Mouse (Mus musculus): Measurements from ENCODE around the gene Lamtor5. TPM values are rescaled to one million over a fixed set of nuclear protein-coding genes. Genes with fewer than 3 reads are reported as not detected.

Gene Lamtor5
- polyA plus RNA-seq, 1 experiment, result 162 TPM

DNA sequence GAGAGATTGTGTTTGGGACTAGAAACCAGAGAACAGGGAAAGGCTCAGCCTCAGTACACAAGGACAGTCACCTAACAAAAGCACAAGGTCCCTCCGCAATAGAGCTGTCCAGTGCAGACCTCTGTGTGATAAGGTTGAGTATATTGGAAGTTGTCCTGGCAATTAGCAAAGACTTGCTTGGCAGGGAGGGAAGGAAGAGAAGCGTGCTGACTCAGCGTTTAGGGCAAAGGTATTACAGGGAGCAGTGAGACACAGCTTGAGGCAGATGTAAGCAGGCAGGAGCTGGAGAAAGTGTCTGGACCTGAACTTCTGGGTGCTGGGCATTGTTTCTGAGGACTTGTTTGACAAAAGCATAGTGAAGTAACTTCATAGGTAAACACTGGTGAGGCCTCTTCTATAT lies 22.7 kb upstream of the Lamtor5 start:
- H3K4me3 ChIP-seq (replicated peaks; ENCODE audit: insufficient read depth, low read depth, low read length), result no peak overlapping the region
- no peak for TF ChIP-seq CTCF (IDR thresholded peaks at IDR 0.05; ENCODE audit: borderline replicate concordance, insufficient read depth, low read depth, low read length)
- TF ChIP-seq POLR2A (IDR thresholded peaks at IDR 0.05; ENCODE audit: borderline replicate concordance, insufficient read depth, low read length), result no peak
- H3K27ac ChIP-seq (ENCODE audit: insufficient read depth, low read length), result no peak overlapping the region
- WGBS, result 88% methylated on average over 3 of the region's 3 CpGs
- no peaks in the 10 kb centered on the region; the same call in 1 of the 2 replicates for H3K27me3 ChIP-seq (ENCODE audit: control insufficient read depth, insufficient read depth, low read length)
- H3K4me1 ChIP-seq (ENCODE audit: control insufficient read depth, insufficient read depth, low read length), result no peaks in the 10 kb centered on the region
- DNase-seq, result no peak

DNA sequence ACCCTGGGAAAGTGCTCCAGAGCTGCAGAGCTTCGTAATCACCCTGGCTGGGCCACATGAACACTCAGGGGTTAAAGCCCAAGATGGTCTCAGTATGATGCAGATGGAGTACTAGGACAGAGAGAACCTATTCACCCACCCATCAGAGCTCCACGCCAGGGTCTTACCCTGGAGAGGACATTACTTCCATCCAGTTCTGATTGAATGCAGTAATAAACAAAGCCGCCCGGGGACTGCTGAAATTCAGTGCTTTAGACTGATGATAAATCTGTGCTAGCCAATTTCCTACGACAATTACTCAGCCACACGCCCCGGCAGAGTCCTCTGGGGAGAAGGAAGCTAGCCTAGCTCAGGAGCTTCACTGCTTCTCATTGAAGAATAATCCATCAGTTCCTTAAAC lies 21.9 kb upstream of the Lamtor5 start:
- TF ChIP-seq CTCF (IDR thresholded peaks at IDR 0.05; ENCODE audit: borderline replicate concordance, insufficient read depth, low read depth, low read length), result no peak
- no peak for TF ChIP-seq POLR2A (IDR thresholded peaks at IDR 0.05; ENCODE audit: borderline replicate concordance, insufficient read depth, low read length)
- Histone ChIP-seq H3K27me3 (ENCODE audit: control insufficient read depth, insufficient read depth, low read length) (no peaks in the 10 kb centered on the region; the same call in 1 of the 2 replicates), H3K27ac (ENCODE audit: insufficient read depth, low read length) (no peak overlapping the region), H3K4me3 (replicated peaks; ENCODE audit: insufficient read depth, low read depth, low read length) (no peak overlapping the region), H3K4me1 (ENCODE audit: control insufficient read depth, insufficient read depth, low read length) (no peaks in the 10 kb centered on the region)
- DNase-seq, result no peak
- WGBS, result 80% methylated on average over 7 of the region's 7 CpGs

DNA sequence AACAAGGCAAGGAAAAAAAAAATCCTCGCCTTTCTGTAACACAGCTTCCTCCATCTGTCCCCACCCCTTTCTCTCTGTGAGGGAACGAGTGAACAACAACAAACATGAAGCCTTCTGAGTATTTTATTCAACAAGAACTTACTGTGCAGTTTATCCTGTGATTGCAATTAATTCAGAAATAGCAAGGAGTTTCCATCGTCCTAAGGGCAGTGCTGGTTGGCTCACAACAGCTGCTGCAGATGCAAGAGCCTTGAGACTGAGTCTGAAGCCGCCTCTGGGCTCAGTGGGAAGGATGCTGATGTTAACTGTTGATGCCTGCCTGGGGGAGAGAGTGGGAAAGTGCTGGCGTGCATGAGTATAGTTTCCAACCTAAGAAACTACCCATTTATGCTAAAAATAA lies 20.7 kb upstream of the Lamtor5 start:
- Histone ChIP-seq H3K4me3 (replicated peaks; ENCODE audit: insufficient read depth, low read depth, low read length) (no peak overlapping the region), H3K27ac (ENCODE audit: insufficient read depth, low read length) (no peak overlapping the region), H3K4me1 (ENCODE audit: control insufficient read depth, insufficient read depth, low read length) (no peaks in the 10 kb centered on the region), H3K27me3 (ENCODE audit: control insufficient read depth, insufficient read depth, low read length) (no peaks in the 10 kb centered on the region; the same call in 1 of the 2 replicates)
- no peak for TF ChIP-seq POLR2A (IDR thresholded peaks at IDR 0.05; ENCODE audit: borderline replicate concordance, insufficient read depth, low read length)
- TF ChIP-seq CTCF (IDR thresholded peaks at IDR 0.05; ENCODE audit: borderline replicate concordance, insufficient read depth, low read depth, low read length), result no peak
- 77% methylated on average over 5 of the region's 5 CpGs for WGBS
- DNase-seq, result no peak

DNA sequence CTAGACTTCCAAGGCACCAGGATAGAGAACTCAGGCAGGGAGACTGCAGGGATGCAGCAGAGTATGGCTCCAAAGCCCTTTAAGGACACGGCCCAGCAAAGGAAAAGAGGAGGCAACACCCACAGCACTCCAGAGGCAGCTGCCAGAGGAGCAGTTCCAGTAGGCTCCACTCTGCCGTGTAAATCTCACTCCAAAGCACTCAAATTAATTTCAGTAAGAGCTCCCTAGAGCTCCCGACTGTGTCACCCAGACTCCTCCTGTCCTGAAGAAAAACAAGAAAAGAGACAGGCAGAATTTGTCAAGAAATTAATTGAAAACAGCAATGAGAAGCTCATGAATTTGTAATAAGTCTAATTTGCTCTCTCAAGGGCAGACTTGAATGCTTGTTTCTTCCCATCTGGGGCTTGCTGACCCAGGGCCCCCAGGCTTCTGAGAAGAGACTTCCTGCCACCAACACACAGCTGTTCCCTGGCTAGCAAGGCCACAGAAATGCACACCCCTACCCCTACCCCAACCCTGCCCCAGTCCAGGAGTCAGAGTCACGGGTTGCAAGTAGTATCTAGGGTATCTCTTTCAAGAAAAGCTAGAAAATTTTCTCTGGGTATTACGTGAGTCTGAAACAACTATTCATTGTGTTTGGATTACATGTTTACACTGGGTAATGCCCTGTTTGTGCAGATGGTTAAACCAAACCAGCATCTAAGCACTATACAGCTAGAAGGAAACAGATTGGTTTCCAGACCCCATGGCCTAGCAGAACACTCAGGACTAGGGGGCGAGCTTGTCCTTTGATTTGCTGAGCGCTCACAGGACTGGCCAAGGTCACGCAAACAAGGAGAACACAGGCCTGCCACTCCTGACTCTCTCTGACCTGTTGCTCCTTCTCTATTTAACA lies 17.5 kb upstream of the Lamtor5 start:
- H3K4me1 ChIP-seq (ENCODE audit: control insufficient read depth, insufficient read depth, low read length), result no peaks in the 10 kb centered on the region
- 49% methylated on average over 8 of the region's 8 CpGs for WGBS
- peak in 1 of 2 experiments; percentile 21 for DNase-seq
- no peak overlapping the region for H3K4me3 ChIP-seq (replicated peaks; ENCODE audit: insufficient read depth, low read depth, low read length)
- TF ChIP-seq CTCF (IDR thresholded peaks at IDR 0.05; ENCODE audit: borderline replicate concordance, insufficient read depth, low read depth, low read length) (no peak), POLR2A (IDR thresholded peaks at IDR 0.05; ENCODE audit: borderline replicate concordance, insufficient read depth, low read length) (no peak)
- no peaks in the 10 kb centered on the region for H3K27me3 ChIP-seq (ENCODE audit: control insufficient read depth, insufficient read depth, low read length)
- no peak overlapping the region for H3K27ac ChIP-seq (ENCODE audit: insufficient read depth, low read length)

DNA sequence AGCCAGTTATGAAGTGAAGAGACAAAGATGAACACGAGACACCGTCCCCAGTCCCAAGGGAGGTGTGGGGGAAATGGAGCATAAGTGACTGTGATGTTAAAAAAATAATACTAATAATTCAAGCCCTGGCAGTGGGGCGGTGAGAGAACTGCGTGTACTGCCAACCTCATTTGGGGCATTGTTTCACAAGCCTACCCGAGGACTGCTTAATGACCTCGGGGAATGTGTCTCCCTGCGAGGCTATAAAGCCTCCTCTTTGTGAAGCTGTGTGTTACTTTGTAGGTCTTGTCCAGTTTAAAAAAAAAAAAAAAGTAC lies 16.9 kb upstream of the Lamtor5 start:
- Histone ChIP-seq H3K4me3 (replicated peaks; ENCODE audit: insufficient read depth, low read depth, low read length) (no peak overlapping the region), H3K4me1 (ENCODE audit: control insufficient read depth, insufficient read depth, low read length) (no peaks in the 10 kb centered on the region), H3K27me3 (ENCODE audit: control insufficient read depth, insufficient read depth, low read length) (no peaks in the 10 kb centered on the region), H3K27ac (ENCODE audit: insufficient read depth, low read length) (no peak overlapping the region)
- 26% methylated on average over 7 of the region's 7 CpGs for WGBS
- TF ChIP-seq CTCF (IDR thresholded peaks at IDR 0.05; ENCODE audit: borderline replicate concordance, insufficient read depth, low read depth, low read length) (no peak), POLR2A (IDR thresholded peaks at IDR 0.05; ENCODE audit: borderline replicate concordance, insufficient read depth, low read length) (no peak)
- peak in 1 of 2 experiments; percentile 23 for DNase-seq

DNA sequence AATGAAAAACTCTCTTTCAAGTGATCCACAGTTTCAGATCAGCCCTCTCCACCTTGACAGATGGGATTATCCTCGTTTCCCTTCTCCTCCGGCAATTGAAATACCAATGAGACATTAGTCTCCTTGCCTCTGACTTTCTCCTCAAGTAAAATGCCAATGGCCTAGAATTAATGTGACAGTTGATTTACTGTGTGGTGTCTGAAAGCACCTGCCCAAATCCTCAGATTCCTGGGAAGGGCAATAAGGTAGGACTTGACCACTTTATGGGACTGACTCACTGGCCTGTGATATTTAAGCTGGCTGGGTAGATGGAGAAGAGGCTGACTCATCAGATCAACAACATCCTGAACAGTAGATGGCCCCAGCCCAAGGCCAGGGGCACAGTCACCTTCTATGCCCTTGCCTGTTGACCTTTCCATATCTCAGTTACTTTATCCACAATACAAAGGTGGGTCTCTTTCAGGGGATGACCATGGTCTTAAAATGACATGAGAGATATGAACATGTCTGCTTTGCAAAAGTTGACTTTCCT lies 11.8 kb upstream of the Lamtor5 start:
- Histone ChIP-seq H3K4me1 (ENCODE audit: control insufficient read depth, insufficient read depth, low read length) (no peaks in the 10 kb centered on the region), H3K27ac (ENCODE audit: insufficient read depth, low read length) (no peak overlapping the region), H3K4me3 (replicated peaks; ENCODE audit: insufficient read depth, low read depth, low read length) (no peak overlapping the region), H3K27me3 (ENCODE audit: control insufficient read depth, insufficient read depth, low read length) (no peaks in the 10 kb centered on the region)
- TF ChIP-seq POLR2A (IDR thresholded peaks at IDR 0.05; ENCODE audit: borderline replicate concordance, insufficient read depth, low read length), result no peak
- no peak for TF ChIP-seq CTCF (IDR thresholded peaks at IDR 0.05; ENCODE audit: borderline replicate concordance, insufficient read depth, low read depth, low read length)
- no peak for DNase-seq
- 78% methylated on average over 2 of the region's 2 CpGs for WGBS

DNA sequence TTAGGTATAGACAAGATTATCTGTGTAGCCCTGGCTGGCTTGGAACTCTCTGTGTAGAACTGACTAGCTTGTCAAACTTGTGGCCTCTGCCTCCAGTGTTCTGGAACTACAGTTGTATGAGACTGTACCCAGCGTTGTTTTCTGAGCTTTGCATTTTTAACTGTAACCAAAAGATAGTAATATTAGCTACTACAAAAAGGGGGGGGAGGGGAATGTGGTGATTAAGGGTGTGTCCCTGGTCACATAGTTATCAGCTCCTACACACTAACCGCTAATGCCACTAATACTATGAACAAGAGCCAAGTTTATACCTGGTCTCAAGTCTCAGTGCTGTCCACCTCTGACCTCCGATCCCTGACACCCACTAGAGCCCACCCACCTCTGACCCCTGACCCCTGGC lies 6.2 kb upstream of the Lamtor5 start:
- WGBS, result 85% methylated on average over 3 of the region's 3 CpGs
- Histone ChIP-seq H3K4me3 (replicated peaks; ENCODE audit: insufficient read depth, low read depth, low read length) (no peak overlapping the region), H3K27ac (ENCODE audit: insufficient read depth, low read length) (no peak overlapping the region), H3K4me1 (ENCODE audit: control insufficient read depth, insufficient read depth, low read length) (no peaks in the 10 kb centered on the region), H3K27me3 (ENCODE audit: control insufficient read depth, insufficient read depth, low read length) (no peaks in the 10 kb centered on the region)
- no peak for DNase-seq
- TF ChIP-seq CTCF (IDR thresholded peaks at IDR 0.05; ENCODE audit: borderline replicate concordance, insufficient read depth, low read depth, low read length) (no peak), POLR2A (IDR thresholded peaks at IDR 0.05; ENCODE audit: borderline replicate concordance, insufficient read depth, low read length) (no peak)

DNA sequence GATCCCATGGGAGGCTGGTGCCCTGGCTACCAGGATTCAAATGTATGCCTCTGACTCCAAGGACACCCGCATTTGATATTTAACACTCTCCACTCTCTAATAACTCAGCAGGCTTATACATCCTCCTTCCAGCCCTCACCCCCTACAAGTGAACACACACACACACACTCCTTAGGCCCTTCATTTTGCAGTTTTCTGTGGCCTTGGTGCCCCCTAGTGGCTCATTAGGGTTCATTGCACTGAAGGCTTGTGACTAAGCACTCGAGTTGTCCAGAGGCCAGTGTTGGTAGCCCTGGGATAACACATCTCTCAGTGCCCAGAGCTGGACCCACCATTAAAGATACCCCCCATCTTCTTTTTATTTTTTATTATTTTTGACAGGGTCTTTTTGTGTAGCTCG lies 4.8 kb upstream of the Lamtor5 start:
- 14% methylated on average over 3 of the region's 3 CpGs for WGBS
- Histone ChIP-seq H3K4me1 (ENCODE audit: control insufficient read depth, insufficient read depth, low read length) (no peaks in the 10 kb centered on the region), H3K27me3 (ENCODE audit: control insufficient read depth, insufficient read depth, low read length) (no peaks in the 10 kb centered on the region), H3K27ac (ENCODE audit: insufficient read depth, low read length) (no peak overlapping the region), H3K4me3 (replicated peaks; ENCODE audit: insufficient read depth, low read depth, low read length) (no peak overlapping the region)
- DNase-seq, result peak; percentile 57 to 61
- no peak for TF ChIP-seq POLR2A (IDR thresholded peaks at IDR 0.05; ENCODE audit: borderline replicate concordance, insufficient read depth, low read length)
- peak; percentile 84 for TF ChIP-seq CTCF (IDR thresholded peaks at IDR 0.05; ENCODE audit: borderline replicate concordance, insufficient read depth, low read depth, low read length)
